Mouse (Mus musculus): Measurements from ENCODE around the gene Rftn2. TPM values are rescaled to one million over a fixed set of nuclear protein-coding genes. Genes with fewer than 3 reads are reported as not detected.

Rftn2 gene
- polyA plus RNA-seq, 1 experiment from 2014 or later = 38.2 TPM

DNA sequence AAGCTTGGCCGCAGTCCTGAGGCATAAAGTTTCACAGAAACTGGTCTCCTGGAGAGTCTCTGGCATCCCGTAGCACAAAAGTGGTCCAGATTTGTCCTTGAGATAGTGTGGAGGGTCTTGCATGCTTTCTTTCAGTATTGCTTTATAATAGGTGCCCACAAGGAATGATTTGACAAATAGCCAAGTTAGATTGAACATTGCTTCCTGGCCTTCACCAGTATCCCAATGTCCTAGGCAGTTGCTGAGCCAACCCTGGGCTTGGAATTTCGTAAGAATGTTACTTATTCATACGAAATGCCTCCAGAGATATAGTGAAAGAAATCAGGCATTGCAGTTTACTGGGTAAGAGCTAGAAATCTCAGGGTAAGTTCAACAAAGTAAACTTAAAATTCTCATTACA is 58.0 kb downstream of the Rftn2 start:
- Histone ChIP-seq H3K9me3 (peaks cover 20% of the 10 kb centered on the region), H3K36me3 (peaks cover 67% of the 10 kb centered on the region), H3K9ac (replicated peaks) (no peak overlapping the region), H3K27ac (no peak overlapping the region), H3K4me3 (replicated peaks) (no peak overlapping the region), H3K27me3 (no peaks in the 10 kb centered on the region), H3K4me2 (no peak overlapping the region), H3K4me1 (replicated peaks) (no peaks in the 10 kb centered on the region)
- no peak for ATAC-seq (ENCODE audit: insufficient number of reproducible peaks, insufficient read depth, low FRiP score, low TSS enrichment, low read depth)
- 93% methylated on average over 4 of the region's 4 CpGs for WGBS

DNA sequence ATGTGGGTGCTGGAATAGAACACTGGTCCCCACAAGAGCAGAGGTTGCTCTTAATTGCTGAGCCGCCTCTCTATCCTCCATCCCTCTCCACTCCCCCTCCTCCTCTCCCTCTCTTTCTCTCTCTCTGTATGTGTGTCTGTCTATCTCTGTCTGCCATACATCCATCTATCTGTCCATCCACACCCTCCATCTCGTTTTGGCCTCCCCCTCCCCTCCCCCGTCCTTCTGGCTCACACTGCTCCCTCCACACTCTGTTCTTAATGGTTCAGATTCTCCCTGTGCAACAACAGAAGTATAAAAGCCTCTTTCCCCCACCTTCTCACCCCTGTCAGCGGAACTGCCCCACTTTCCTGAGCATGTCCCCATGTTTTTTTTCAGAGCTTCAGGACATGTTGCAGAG is 59.0 kb downstream of the Rftn2 start:
- Histone ChIP-seq H3K4me3 (replicated peaks) (no peak overlapping the region), H3K36me3 (peaks cover 58% of the 10 kb centered on the region), H3K9ac (replicated peaks) (no peak overlapping the region), H3K9me3 (peaks cover 14% of the 10 kb centered on the region), H3K4me1 (replicated peaks) (no peaks in the 10 kb centered on the region), H3K27me3 (no peaks in the 10 kb centered on the region), H3K27ac (no peak overlapping the region), H3K4me2 (no peak overlapping the region)
- whole genome bisulfite sequencing = 88% methylated on average over 4 of the region's 4 CpGs
- ATAC-seq (ENCODE audit: insufficient number of reproducible peaks, insufficient read depth, low FRiP score, low TSS enrichment, low read depth) = no peak

- no peak overlapping the region for H3K4me3 ChIP-seq (replicated peaks)
- no peak overlapping the region for H3K27ac ChIP-seq
- peaks cover 6% of the 10 kb centered on the region for H3K9me3 ChIP-seq
- peaks cover 26% of the 10 kb centered on the region for H3K36me3 ChIP-seq
- H3K9ac ChIP-seq (replicated peaks) = no peak overlapping the region
- ATAC-seq (ENCODE audit: insufficient number of reproducible peaks, insufficient read depth, low FRiP score, low TSS enrichment, low read depth) = no peak
- no peak overlapping the region for H3K4me2 ChIP-seq
- WGBS = 68% methylated on average over 5 of the region's 5 CpGs
- H3K27me3 ChIP-seq = no peaks in the 10 kb centered on the region
- H3K4me1 ChIP-seq (replicated peaks) = no peaks in the 10 kb centered on the region
Measured at GRCm38 (mm10) chr1:55164005-55164404, 62.6 kb downstream of the Rftn2 start.

DNA sequence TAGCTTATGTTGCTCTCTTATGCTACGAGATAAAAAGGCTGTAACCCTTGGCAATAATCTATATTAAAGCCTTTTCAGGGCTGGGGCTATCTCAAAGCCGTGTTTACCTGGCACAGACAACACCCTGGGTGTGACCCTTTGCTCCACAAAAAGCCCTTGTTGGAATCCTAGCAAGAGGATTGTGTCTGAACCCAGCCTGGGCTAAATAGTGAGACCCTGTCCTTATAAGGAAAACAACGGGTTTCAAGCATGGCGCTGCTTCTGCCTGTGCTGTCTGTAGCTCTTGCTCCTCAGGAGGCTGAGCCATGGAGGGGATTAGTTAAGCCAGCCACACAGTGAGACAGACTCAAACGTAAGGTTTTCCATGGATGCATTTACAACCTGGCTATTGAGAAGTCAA is 63.8 kb downstream of the Rftn2 start:
- Histone ChIP-seq H3K9me3 (no peaks in the 10 kb centered on the region), H3K27me3 (no peaks in the 10 kb centered on the region), H3K4me2 (no peak overlapping the region), H3K27ac (no peak overlapping the region), H3K4me1 (replicated peaks) (no peaks in the 10 kb centered on the region), H3K4me3 (replicated peaks) (no peak overlapping the region), H3K9ac (replicated peaks) (no peak overlapping the region), H3K36me3 (peaks cover 24% of the 10 kb centered on the region)
- no peak for ATAC-seq (ENCODE audit: insufficient number of reproducible peaks, insufficient read depth, low FRiP score, low TSS enrichment, low read depth)
- 71% methylated on average over 5 of the region's 5 CpGs for WGBS

DNA sequence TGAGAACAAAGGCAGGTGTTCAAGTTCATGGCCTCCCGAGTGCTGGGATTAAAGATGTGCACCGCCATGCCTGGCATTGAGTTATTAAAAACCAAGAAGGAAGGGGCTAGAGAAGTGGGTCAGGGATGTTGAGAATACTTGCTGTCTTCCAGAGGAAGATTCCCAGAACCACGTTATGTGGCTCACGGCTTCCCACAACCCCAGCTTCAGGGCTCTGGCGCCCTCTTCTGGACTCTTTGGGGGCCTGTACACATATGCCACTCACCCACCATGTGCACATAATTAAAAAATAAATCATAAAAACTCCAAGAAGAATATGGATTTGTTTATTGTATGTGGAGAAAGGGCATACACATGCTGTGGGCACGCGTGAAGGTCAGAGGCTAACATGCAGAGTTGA is 64.7 kb downstream of the Rftn2 start:
- no peak for ATAC-seq (ENCODE audit: insufficient number of reproducible peaks, insufficient read depth, low FRiP score, low TSS enrichment, low read depth)
- H3K27me3 ChIP-seq = no peaks in the 10 kb centered on the region
- no peaks in the 10 kb centered on the region for H3K9me3 ChIP-seq
- WGBS = 71% methylated on average over 7 of the region's 7 CpGs
- H3K27ac ChIP-seq = no peak overlapping the region
- peaks cover 25% of the 10 kb centered on the region for H3K36me3 ChIP-seq
- H3K4me3 ChIP-seq (replicated peaks) = no peak overlapping the region
- H3K4me2 ChIP-seq = no peak overlapping the region
- no peak overlapping the region for H3K9ac ChIP-seq (replicated peaks)
- H3K4me1 ChIP-seq (replicated peaks) = no peaks in the 10 kb centered on the region

DNA sequence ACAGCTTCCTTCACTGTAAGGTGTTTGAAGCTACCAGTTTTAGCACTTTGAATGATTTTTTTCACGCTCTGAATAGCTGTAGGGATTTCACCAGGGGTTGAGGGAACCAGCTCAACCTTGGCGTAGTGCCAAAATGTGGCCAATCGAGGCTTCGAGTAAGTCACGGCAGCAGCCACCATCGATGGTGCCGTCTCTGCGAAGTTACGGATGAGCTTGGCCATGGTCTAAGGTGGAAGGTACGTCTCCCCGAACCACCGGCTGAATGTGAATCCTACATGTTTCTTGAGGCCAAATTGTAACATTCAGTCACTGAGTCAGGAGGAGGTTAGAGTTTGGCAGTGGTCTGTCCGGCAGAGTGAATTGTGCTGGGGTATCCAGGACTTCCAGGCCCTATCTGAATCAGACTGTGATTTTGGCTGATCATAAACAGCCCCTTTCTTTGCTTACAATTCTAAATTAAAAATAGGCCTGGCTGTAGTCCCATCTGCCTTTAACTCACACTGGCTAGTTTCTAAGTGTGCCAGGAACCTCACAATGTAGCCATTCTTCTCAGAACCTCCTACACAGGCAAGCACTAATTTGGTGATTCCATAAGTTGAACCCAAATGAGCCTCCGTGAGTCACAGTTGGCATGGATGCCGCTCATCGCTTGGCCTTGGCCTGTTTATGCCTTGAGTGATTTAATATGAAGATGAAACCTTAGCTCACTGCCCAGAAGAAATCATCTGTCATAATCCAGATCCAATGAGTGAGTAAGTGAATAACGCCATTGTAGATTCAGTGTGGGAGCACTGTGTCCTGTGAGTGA is 65.5 kb downstream of the Rftn2 start:
- H3K4me1 ChIP-seq (replicated peaks) = no peaks in the 10 kb centered on the region
- ATAC-seq (ENCODE audit: insufficient number of reproducible peaks, insufficient read depth, low FRiP score, low TSS enrichment, low read depth) = no peak
- H3K9ac ChIP-seq (replicated peaks) = no peak overlapping the region
- H3K27ac ChIP-seq = no peak overlapping the region
- no peak overlapping the region for H3K4me3 ChIP-seq (replicated peaks)
- no peaks in the 10 kb centered on the region for H3K9me3 ChIP-seq
- H3K4me2 ChIP-seq = no peak overlapping the region
- H3K36me3 ChIP-seq = peaks cover 34% of the 10 kb centered on the region
- 93% methylated on average over 17 of the region's 17 CpGs for WGBS
- H3K27me3 ChIP-seq = no peaks in the 10 kb centered on the region

GRCm38 (mm10) chr1:55160218-55160617 is 66.4 kb downstream of the Rftn2 start:
- Histone ChIP-seq H3K9me3 (no peaks in the 10 kb centered on the region), H3K4me1 (replicated peaks) (no peaks in the 10 kb centered on the region), H3K4me2 (no peak overlapping the region), H3K4me3 (replicated peaks) (no peak overlapping the region), H3K27ac (no peak overlapping the region), H3K27me3 (no peaks in the 10 kb centered on the region), H3K9ac (replicated peaks) (no peak overlapping the region), H3K36me3 (peaks cover 42% of the 10 kb centered on the region)
- WGBS = 91% methylated on average over 3 of the region's 3 CpGs
- no peak for ATAC-seq (ENCODE audit: insufficient number of reproducible peaks, insufficient read depth, low FRiP score, low TSS enrichment, low read depth)

- Histone ChIP-seq H3K4me2 (no peak overlapping the region), H3K27me3 (no peaks in the 10 kb centered on the region), H3K4me3 (replicated peaks) (no peak overlapping the region), H3K36me3 (peaks cover 49% of the 10 kb centered on the region), H3K4me1 (replicated peaks) (no peaks in the 10 kb centered on the region), H3K9me3 (no peaks in the 10 kb centered on the region), H3K27ac (no peak overlapping the region), H3K9ac (replicated peaks) (no peak overlapping the region)
- ATAC-seq (ENCODE audit: insufficient number of reproducible peaks, insufficient read depth, low FRiP score, low TSS enrichment, low read depth) = no peak
- WGBS = 94% methylated on average over 8 of the region's 8 CpGs
Measured at GRCm38 (mm10) chr1:55158821-55159220, 67.8 kb downstream of the Rftn2 start.

DNA sequence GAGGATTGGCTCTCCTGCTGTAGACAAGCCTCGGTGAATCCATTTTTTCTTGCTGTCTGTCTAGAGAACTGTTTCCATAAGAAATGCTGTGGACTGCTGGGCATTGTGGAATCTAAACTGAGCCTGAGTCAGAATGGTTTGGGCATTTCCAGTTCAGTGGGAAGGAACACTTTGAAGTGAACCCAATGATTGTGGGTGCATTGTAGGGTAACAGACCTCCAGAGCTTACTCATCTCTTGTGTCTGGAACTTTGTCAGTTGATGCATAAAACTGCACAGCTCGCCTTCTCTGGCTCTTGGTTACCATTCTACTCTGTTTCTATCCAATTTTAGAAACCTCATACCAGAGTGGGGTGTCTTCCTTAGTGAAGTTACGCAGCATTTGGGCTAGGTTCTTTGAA is 68.4 kb downstream of the Rftn2 start:
- no peak for ATAC-seq (ENCODE audit: insufficient number of reproducible peaks, insufficient read depth, low FRiP score, low TSS enrichment, low read depth)
- Histone ChIP-seq H3K36me3 (peaks cover 52% of the 10 kb centered on the region), H3K27ac (no peak overlapping the region), H3K4me2 (no peak overlapping the region), H3K4me3 (replicated peaks) (no peak overlapping the region), H3K9me3 (no peaks in the 10 kb centered on the region), H3K9ac (replicated peaks) (no peak overlapping the region), H3K27me3 (no peaks in the 10 kb centered on the region), H3K4me1 (replicated peaks) (no peaks in the 10 kb centered on the region)
- WGBS = 89% methylated on average over 3 of the region's 3 CpGs

- Histone ChIP-seq H3K9me3 (no peaks in the 10 kb centered on the region), H3K4me3 (replicated peaks) (no peak overlapping the region), H3K27me3 (no peaks in the 10 kb centered on the region), H3K36me3 (peaks cover 60% of the 10 kb centered on the region), H3K27ac (no peak overlapping the region), H3K4me1 (replicated peaks) (no peaks in the 10 kb centered on the region), H3K4me2 (no peak overlapping the region), H3K9ac (replicated peaks) (no peak overlapping the region)
- ATAC-seq (ENCODE audit: insufficient number of reproducible peaks, insufficient read depth, low FRiP score, low TSS enrichment, low read depth) = no peak
- WGBS = 96% methylated on average over 4 of the region's 4 CpGs
Measured at GRCm38 (mm10) chr1:55157329-55157728, 69.3 kb downstream of the Rftn2 start.

DNA sequence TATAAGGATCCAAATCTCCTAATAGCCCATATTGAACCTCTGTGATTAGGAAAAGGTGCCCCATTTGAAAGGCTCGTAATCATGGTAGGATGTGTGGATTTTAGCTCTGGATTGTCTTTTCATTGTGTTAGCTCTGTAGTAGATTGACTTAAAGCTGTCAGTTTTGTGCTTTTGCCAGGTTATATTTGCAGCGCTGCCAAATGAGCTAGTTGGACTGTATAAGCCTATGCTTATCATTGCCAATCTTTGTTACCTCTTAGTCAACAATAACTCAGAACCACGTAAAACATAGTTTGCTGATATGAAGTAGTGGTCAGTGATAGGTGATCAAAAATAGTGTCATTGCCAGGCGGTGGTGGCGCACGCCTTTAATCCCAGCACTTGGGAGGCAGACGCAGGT is 81.0 kb downstream of the Rftn2 start:
- ATAC-seq (ENCODE audit: insufficient number of reproducible peaks, insufficient read depth, low FRiP score, low TSS enrichment, low read depth) = no peak
- no peak overlapping the region for H3K27ac ChIP-seq
- WGBS = 91% methylated on average over 7 of the region's 7 CpGs
- H3K27me3 ChIP-seq = no peaks in the 10 kb centered on the region
- H3K4me3 ChIP-seq (replicated peaks) = no peak overlapping the region
- peaks cover 58% of the 10 kb centered on the region for H3K36me3 ChIP-seq
- H3K4me1 ChIP-seq (replicated peaks) = no peaks in the 10 kb centered on the region
- no peaks in the 10 kb centered on the region for H3K9me3 ChIP-seq
- H3K9ac ChIP-seq (replicated peaks) = no peak overlapping the region
- H3K4me2 ChIP-seq = no peak overlapping the region

GRCm38 (mm10) chr1:55144338-55144737 is 82.2 kb downstream of the Rftn2 start:
- no peaks in the 10 kb centered on the region for H3K27me3 ChIP-seq
- no peak overlapping the region for H3K27ac ChIP-seq
- no peak overlapping the region for H3K9ac ChIP-seq (replicated peaks)
- no peak overlapping the region for H3K4me2 ChIP-seq
- ATAC-seq (ENCODE audit: insufficient number of reproducible peaks, insufficient read depth, low FRiP score, low TSS enrichment, low read depth) = no peak
- WGBS = 92% methylated on average over 4 of the region's 4 CpGs
- no peak overlapping the region for H3K4me3 ChIP-seq (replicated peaks)
- H3K36me3 ChIP-seq = peaks cover 58% of the 10 kb centered on the region
- no peaks in the 10 kb centered on the region for H3K4me1 ChIP-seq (replicated peaks)
- H3K9me3 ChIP-seq = no peaks in the 10 kb centered on the region
